Mouse (Mus musculus): ENCODE measurements around the gene Snx29. TPM values are rescaled to one million over a fixed set of nuclear protein-coding genes. Genes with fewer than 3 reads are reported as not detected.

Gene Snx29
- polyA plus RNA-seq, 1 experiment: 16.0 TPM

- TF ChIP-seq POLR2A (IDR thresholded peaks at IDR 0.05; ENCODE audit: borderline replicate concordance, extremely low read depth, insufficient read depth, insufficient read length, poor library complexity, severe bottlenecking) (no peak), CTCF (IDR thresholded peaks at IDR 0.05; ENCODE audit: borderline replicate concordance, extremely low read depth, insufficient read depth, insufficient read length) (no peak)
- no peak for DNase-seq (ENCODE audit: low read depth)
These were observed 266.0 kb downstream of the Snx29 start for GRCm38 (mm10) chr16:11588689-11589088.

GRCm38 (mm10) chr16:11589336-11589735 is 266.6 kb downstream of the Snx29 start:
- no peak for DNase-seq (ENCODE audit: low read depth)
- TF ChIP-seq POLR2A (IDR thresholded peaks at IDR 0.05; ENCODE audit: borderline replicate concordance, extremely low read depth, insufficient read depth, insufficient read length, poor library complexity, severe bottlenecking): no peak
- no peak for TF ChIP-seq CTCF (IDR thresholded peaks at IDR 0.05; ENCODE audit: borderline replicate concordance, extremely low read depth, insufficient read depth, insufficient read length)

- TF ChIP-seq CTCF (IDR thresholded peaks at IDR 0.05; ENCODE audit: borderline replicate concordance, extremely low read depth, insufficient read depth, insufficient read length) (no peak), POLR2A (IDR thresholded peaks at IDR 0.05; ENCODE audit: borderline replicate concordance, extremely low read depth, insufficient read depth, insufficient read length, poor library complexity, severe bottlenecking) (no peak)
- peak; percentile 23 for DNase-seq (ENCODE audit: low read depth)
These were observed 267.3 kb downstream of the Snx29 start for GRCm38 (mm10) chr16:11589782-11590695.

- DNase-seq (ENCODE audit: low read depth): no peak
- no peak for TF ChIP-seq CTCF (IDR thresholded peaks at IDR 0.05; ENCODE audit: borderline replicate concordance, extremely low read depth, insufficient read depth, insufficient read length)
- TF ChIP-seq POLR2A (IDR thresholded peaks at IDR 0.05; ENCODE audit: borderline replicate concordance, extremely low read depth, insufficient read depth, insufficient read length, poor library complexity, severe bottlenecking): no peak
These were observed 273.9 kb downstream of the Snx29 start for GRCm38 (mm10) chr16:11596599-11596998.

GRCm38 (mm10) chr16:11597769-11598168 is 275.1 kb downstream of the Snx29 start:
- no peak for TF ChIP-seq CTCF (IDR thresholded peaks at IDR 0.05; ENCODE audit: borderline replicate concordance, extremely low read depth, insufficient read depth, insufficient read length)
- no peak for TF ChIP-seq POLR2A (IDR thresholded peaks at IDR 0.05; ENCODE audit: borderline replicate concordance, extremely low read depth, insufficient read depth, insufficient read length, poor library complexity, severe bottlenecking)
- peak; percentile 26 for DNase-seq (ENCODE audit: low read depth)

GRCm38 (mm10) chr16:11599523-11599922 is 276.8 kb downstream of the Snx29 start:
- TF ChIP-seq CTCF (IDR thresholded peaks at IDR 0.05; ENCODE audit: borderline replicate concordance, extremely low read depth, insufficient read depth, insufficient read length) (no peak), POLR2A (IDR thresholded peaks at IDR 0.05; ENCODE audit: borderline replicate concordance, extremely low read depth, insufficient read depth, insufficient read length, poor library complexity, severe bottlenecking) (no peak)
- no peak for DNase-seq (ENCODE audit: low read depth)

GRCm38 (mm10) chr16:11601336-11602082 is 278.8 kb downstream of the Snx29 start:
- no peak for TF ChIP-seq POLR2A (IDR thresholded peaks at IDR 0.05; ENCODE audit: borderline replicate concordance, extremely low read depth, insufficient read depth, insufficient read length, poor library complexity, severe bottlenecking)
- TF ChIP-seq CTCF (IDR thresholded peaks at IDR 0.05; ENCODE audit: borderline replicate concordance, extremely low read depth, insufficient read depth, insufficient read length): no peak
- no peak for DNase-seq (ENCODE audit: low read depth)

- DNase-seq (ENCODE audit: low read depth): peak; percentile 19
- TF ChIP-seq CTCF (IDR thresholded peaks at IDR 0.05; ENCODE audit: borderline replicate concordance, extremely low read depth, insufficient read depth, insufficient read length) (peak; percentile 44; the same call in 1 of the 2 replicates), POLR2A (IDR thresholded peaks at IDR 0.05; ENCODE audit: borderline replicate concordance, extremely low read depth, insufficient read depth, insufficient read length, poor library complexity, severe bottlenecking) (no peak)
These were observed 281.1 kb downstream of the Snx29 start for GRCm38 (mm10) chr16:11603667-11604422.

- no peak for DNase-seq (ENCODE audit: low read depth)
- TF ChIP-seq CTCF (IDR thresholded peaks at IDR 0.05; ENCODE audit: borderline replicate concordance, extremely low read depth, insufficient read depth, insufficient read length): no peak
- TF ChIP-seq POLR2A (IDR thresholded peaks at IDR 0.05; ENCODE audit: borderline replicate concordance, extremely low read depth, insufficient read depth, insufficient read length, poor library complexity, severe bottlenecking): no peak
These were observed 289.9 kb downstream of the Snx29 start for GRCm38 (mm10) chr16:11612526-11613126.

- TF ChIP-seq CTCF (IDR thresholded peaks at IDR 0.05; ENCODE audit: borderline replicate concordance, extremely low read depth, insufficient read depth, insufficient read length): no peak
- TF ChIP-seq POLR2A (IDR thresholded peaks at IDR 0.05; ENCODE audit: borderline replicate concordance, extremely low read depth, insufficient read depth, insufficient read length, poor library complexity, severe bottlenecking): no peak
- no peak for DNase-seq (ENCODE audit: low read depth)
These were observed 291.8 kb downstream of the Snx29 start for GRCm38 (mm10) chr16:11614401-11615014.
